Mouse (Mus musculus) hindbrain, embryonic 12.5 days (tissue): ENCODE results near the gene Gpr142. TPM values are rescaled to one million over a fixed set of nuclear protein-coding genes. Genes with fewer than 3 reads are reported as not detected.

Experiments used
- ATAC-seq: fragments of 200-750 bp; cut with Nextera tagmentation; 2 replicates; pipeline ENCODE4 v1.8.0; 2017; ENCODE audit warnings: moderate TSS enrichment; ENCODE audit not compliant: low FRiP score
- H3K27ac ChIP-seq: fragments of 300-500 bp; sonication (generic); 2 replicates; pipeline ENCODE4 v1.5.1; 2016; ENCODE audit warnings: mild to moderate bottlenecking
- H3K27me3 ChIP-seq: fragments of 300-500 bp; sonication (generic); 2 replicates; pipeline ENCODE4 v1.6.1; 2016; ENCODE audit warnings: mild to moderate bottlenecking
- H3K36me3 ChIP-seq: fragments of 300-500 bp; sonication (generic); 2 replicates; pipeline ENCODE4 v1.6.1; 2016; ENCODE audit warnings: mild to moderate bottlenecking
- H3K4me1 ChIP-seq: fragments of 300-500 bp; sonication (generic); 2 replicates; pipeline ENCODE4 v1.6.1; 2016
- H3K4me2 ChIP-seq: fragments of 300-500 bp; sonication (generic); replicated peaks from 2 replicates; pipeline ENCODE4 v1.6.1; 2016; ENCODE audit warnings: mild to moderate bottlenecking
- H3K4me3 ChIP-seq: fragments of 300-500 bp; sonication (generic); 2 replicates; pipeline ENCODE4 v1.5.1; 2016; ENCODE audit warnings: mild to moderate bottlenecking
- H3K9ac ChIP-seq: fragments of 300-500 bp; sonication (generic); 2 replicates; pipeline ENCODE4 v1.6.1; 2016; ENCODE audit warnings: mild to moderate bottlenecking, moderate library complexity
- H3K9me3 ChIP-seq: fragments of 300-500 bp; sonication (generic); replicated peaks from 2 replicates; pipeline ENCODE4 v1.6.1; 2016; ENCODE audit warnings: mild to moderate bottlenecking
- WGBS: fragments of 180-500 bp; shearing (Covaris S2); methylation state at CpG from one replicate; pipeline ENCODE4 v1.1.7; 2016; 5-methylcytosine and 5-hydroxymethylcytosine counted together
- polyA plus RNA-seq: library from polyadenylated mRNA; unstranded; fragments of >200 nt; fragmentation: Nextera tagmentation; extraction: Ambion mirVana; gene quantifications from 2 replicates; pipeline ENCODE4 v1.2.1, GENCODE M21; 2016

The Gpr142 gene
- polyA plus RNA-seq: not detected in 2 replicates

- H3K4me2 ChIP-seq: no peak within 1 kb of the TSS
- no peak within 1 kb of the TSS for H3K27ac ChIP-seq
- no peak for ATAC-seq
- peaks cover 49% of the 10 kb centered on the region for H3K4me1 ChIP-seq
- H3K9me3 ChIP-seq: no peaks in the 10 kb centered on the region
- no peaks in the 10 kb centered on the region for H3K36me3 ChIP-seq
- 99% methylated on average over 3 of the region's 3 CpGs for WGBS
- no peak within 1 kb of the TSS for H3K4me3 ChIP-seq
- H3K27me3 ChIP-seq: 0 out of 2 replicates have a peak, but pooled peaks cover 4% of the 10 kb centered on the region
- H3K9ac ChIP-seq: no peak within 1 kb of the TSS
These were observed at the start of gene Gpr142 for GRCm38 (mm10) chr11:114798624-114799023. Gpr142 (plus strand) TSS chr11:114798924.

GRCm38 (mm10) chr11:114764820-114765818 lies 33.6 kb upstream of the Gpr142 start, which contains the start of gene Kif19a:
Kif19a (plus strand) TSS chr11:114765388.
- Histone ChIP-seq H3K27me3 (peaks cover 32% of the 10 kb centered on the region), H3K4me1 (peaks cover 14% of the 10 kb centered on the region), H3K36me3 (no peaks in the 10 kb centered on the region), H3K9ac (peak within 1 kb of the TSS; percentile 9), H3K4me2 (peak within 1 kb of the TSS; percentile 75), H3K4me3 (peak within 1 kb of the TSS; percentile 44), H3K9me3 (no peaks in the 10 kb centered on the region), H3K27ac (no peak within 1 kb of the TSS)
- ATAC-seq: 0 out of 2 replicates have a peak, but pooled peaks have one; percentile 40
- 3% methylated on average over 48 of the region's 51 CpGs for WGBS

- 39% methylated on average over 6 of the region's 6 CpGs for WGBS
- Histone ChIP-seq H3K27me3 (peaks cover 21% of the 10 kb centered on the region), H3K9me3 (no peaks in the 10 kb centered on the region), H3K9ac (no peak overlapping the region), H3K4me3 (no peak overlapping the region), H3K4me1 (peaks cover 14% of the 10 kb centered on the region), H3K4me2 (no peak overlapping the region), H3K27ac (peak overlapping the region; percentile 31), H3K36me3 (no peaks in the 10 kb centered on the region)
- no peak; the same call in 1 of the 2 replicates for ATAC-seq
These were observed 28.8 kb upstream of the Gpr142 start for GRCm38 (mm10) chr11:114769911-114770310.

- no peak overlapping the region for H3K27ac ChIP-seq
- H3K27me3 ChIP-seq: peaks cover 2% of the 10 kb centered on the region; the same call in 1 of the 2 replicates
- H3K9ac ChIP-seq: no peak overlapping the region
- no peaks in the 10 kb centered on the region for H3K36me3 ChIP-seq
- peaks cover 16% of the 10 kb centered on the region for H3K4me1 ChIP-seq
- no peaks in the 10 kb centered on the region for H3K9me3 ChIP-seq
- no peak overlapping the region for H3K4me3 ChIP-seq
- H3K4me2 ChIP-seq: no peak overlapping the region
- ATAC-seq: no peak
- WGBS: 74% methylated on average over 2 of the region's 2 CpGs
These were observed 26.8 kb upstream of the Gpr142 start for GRCm38 (mm10) chr11:114771896-114772295.

GRCm38 (mm10) chr11:114780076-114780475 lies 18.6 kb upstream of the Gpr142 start:
- Histone ChIP-seq H3K4me3 (no peak overlapping the region), H3K4me2 (no peak overlapping the region), H3K4me1 (peaks cover 25% of the 10 kb centered on the region), H3K9me3 (no peaks in the 10 kb centered on the region), H3K9ac (no peak overlapping the region), H3K27me3 (peaks cover 21% of the 10 kb centered on the region), H3K27ac (no peak overlapping the region), H3K36me3 (no peaks in the 10 kb centered on the region)
- no peak for ATAC-seq
- WGBS: 38% methylated on average over 9 of the region's 9 CpGs

GRCm38 (mm10) chr11:114785892-114786291 lies 12.8 kb upstream of the Gpr142 start:
- no peaks in the 10 kb centered on the region for H3K9me3 ChIP-seq
- WGBS: 43% methylated on average over 10 of the region's 10 CpGs
- peak overlapping the region; percentile 49; the same call in 1 of the 2 replicates for H3K9ac ChIP-seq
- H3K4me3 ChIP-seq: peak overlapping the region; percentile 26
- H3K27me3 ChIP-seq: peaks cover 75% of the 10 kb centered on the region
- no peak overlapping the region for H3K27ac ChIP-seq
- peak overlapping the region; percentile 53 for H3K4me2 ChIP-seq
- H3K36me3 ChIP-seq: no peaks in the 10 kb centered on the region
- peaks cover 25% of the 10 kb centered on the region for H3K4me1 ChIP-seq
- ATAC-seq: no peak

- Histone ChIP-seq H3K27ac (no peak overlapping the region), H3K9ac (peak overlapping the region; percentile 49), H3K9me3 (no peaks in the 10 kb centered on the region), H3K4me3 (peak overlapping the region; percentile 26), H3K27me3 (peaks cover 79% of the 10 kb centered on the region), H3K4me2 (peak overlapping the region; percentile 53), H3K4me1 (peaks cover 26% of the 10 kb centered on the region), H3K36me3 (no peaks in the 10 kb centered on the region)
- 0 out of 2 replicates have a peak, but pooled peaks have one; percentile 16 for ATAC-seq
- 2% methylated on average over 43 of the region's 43 CpGs for WGBS
These were observed 12.4 kb upstream of the Gpr142 start for GRCm38 (mm10) chr11:114786326-114786725.

- H3K36me3 ChIP-seq: no peaks in the 10 kb centered on the region
- WGBS: 87% methylated on average over 3 of the region's 3 CpGs
- ATAC-seq: no peak
- no peak overlapping the region for H3K4me2 ChIP-seq
- peaks cover 39% of the 10 kb centered on the region for H3K4me1 ChIP-seq
- H3K27me3 ChIP-seq: peaks cover 88% of the 10 kb centered on the region
- no peak overlapping the region for H3K9ac ChIP-seq
- H3K27ac ChIP-seq: no peak overlapping the region
- no peaks in the 10 kb centered on the region for H3K9me3 ChIP-seq
- no peak overlapping the region for H3K4me3 ChIP-seq
These were observed 11.1 kb upstream of the Gpr142 start for GRCm38 (mm10) chr11:114787611-114788010.

GRCm38 (mm10) chr11:114789061-114789714 lies 9.5 kb upstream of the Gpr142 start:
- 11% methylated on average over 30 of the region's 30 CpGs for WGBS
- H3K4me2 ChIP-seq: peak overlapping the region; percentile 47
- H3K4me1 ChIP-seq: peaks cover 55% of the 10 kb centered on the region
- H3K27me3 ChIP-seq: peaks cover 79% of the 10 kb centered on the region
- H3K9me3 ChIP-seq: no peaks in the 10 kb centered on the region
- peak; percentile 24; the same call in 1 of the 2 replicates for ATAC-seq
- H3K9ac ChIP-seq: 0 out of 2 replicates have a peak overlapping the region, but pooled peaks have one; percentile 32
- H3K36me3 ChIP-seq: no peaks in the 10 kb centered on the region
- no peak overlapping the region for H3K27ac ChIP-seq
- 0 out of 2 replicates have a peak overlapping the region, but pooled peaks have one; percentile 7 for H3K4me3 ChIP-seq

GRCm38 (mm10) chr11:114789716-114790115 lies 9.0 kb upstream of the Gpr142 start:
- Histone ChIP-seq H3K9me3 (no peaks in the 10 kb centered on the region), H3K27ac (no peak overlapping the region), H3K36me3 (no peaks in the 10 kb centered on the region), H3K9ac (no peak overlapping the region), H3K4me2 (no peak overlapping the region), H3K27me3 (peaks cover 74% of the 10 kb centered on the region), H3K4me1 (peaks cover 59% of the 10 kb centered on the region), H3K4me3 (no peak overlapping the region)
- 55% methylated on average over 9 of the region's 9 CpGs for WGBS
- ATAC-seq: no peak

GRCm38 (mm10) chr11:114790171-114790570 lies 8.6 kb upstream of the Gpr142 start:
- Histone ChIP-seq H3K4me2 (no peak overlapping the region), H3K4me3 (no peak overlapping the region), H3K4me1 (peaks cover 64% of the 10 kb centered on the region), H3K27ac (no peak overlapping the region), H3K9me3 (no peaks in the 10 kb centered on the region), H3K27me3 (peaks cover 69% of the 10 kb centered on the region), H3K36me3 (no peaks in the 10 kb centered on the region), H3K9ac (no peak overlapping the region)
- WGBS: 66% methylated on average over 12 of the region's 12 CpGs
- ATAC-seq: no peak

- H3K4me2 ChIP-seq: peak overlapping the region; percentile 92; the same call in 1 of the 2 replicates
- no peaks in the 10 kb centered on the region for H3K9me3 ChIP-seq
- 32% methylated on average over 4 of the region's 4 CpGs for WGBS
- no peak overlapping the region for H3K9ac ChIP-seq
- H3K27ac ChIP-seq: no peak overlapping the region
- H3K36me3 ChIP-seq: no peaks in the 10 kb centered on the region
- peaks cover 63% of the 10 kb centered on the region for H3K27me3 ChIP-seq
- no peak for ATAC-seq
- peaks cover 71% of the 10 kb centered on the region for H3K4me1 ChIP-seq
- H3K4me3 ChIP-seq: peak overlapping the region; percentile 51; the same call in 1 of the 2 replicates
These were observed 7.9 kb upstream of the Gpr142 start for GRCm38 (mm10) chr11:114790841-114791240.
